Mouse (Mus musculus) forelimb bud, embryonic 11.5 days (tissue): Measurements from ENCODE around the gene Rcsd1.

Experiments used
- DNase-seq: peaks from one replicate; pipeline ENCODE4 v3.0.0-alpha.2; 2012; ENCODE audit warnings: low read depth, low spot score

Gene Rcsd1

GRCm38 (mm10) chr1:165709629-165710256 is at the start of gene Rcsd1:
Gene Rcsd1 (minus strand): TSS chr1:165709757.
- no peak for DNase-seq

- DNase-seq = no peak
Measured at GRCm38 (mm10) chr1:165755194-165755593, 45.6 kb upstream of the Rcsd1 start.

- no peak for DNase-seq
Measured at GRCm38 (mm10) chr1:165754205-165754604, 44.6 kb upstream of the Rcsd1 start.

GRCm38 (mm10) chr1:165751838-165752237 is 42.3 kb upstream of the Rcsd1 start:
- no peak for DNase-seq

GRCm38 (mm10) chr1:165751142-165751541 is 41.6 kb upstream of the Rcsd1 start:
- no peak for DNase-seq

- peak; percentile 30 for DNase-seq
Measured at GRCm38 (mm10) chr1:165748053-165748452, 38.5 kb upstream of the Rcsd1 start.

- DNase-seq = no peak
Measured at GRCm38 (mm10) chr1:165741989-165742388, 32.4 kb upstream of the Rcsd1 start.

- no peak for DNase-seq
Measured at GRCm38 (mm10) chr1:165738985-165739384, 29.4 kb upstream of the Rcsd1 start.

- DNase-seq = no peak
Measured at GRCm38 (mm10) chr1:165737867-165738266, 28.3 kb upstream of the Rcsd1 start.

- no peak for DNase-seq
Measured at GRCm38 (mm10) chr1:165737451-165737850, 27.9 kb upstream of the Rcsd1 start.

- peak; percentile 90 for DNase-seq
Measured at GRCm38 (mm10) chr1:165735826-165736818, 26.6 kb upstream of the Rcsd1 start.

- no peak for DNase-seq
Measured at GRCm38 (mm10) chr1:165734840-165735239, 25.3 kb upstream of the Rcsd1 start.

GRCm38 (mm10) chr1:165731553-165731952 is 22.0 kb upstream of the Rcsd1 start:
- DNase-seq = no peak

- DNase-seq = no peak
Measured at GRCm38 (mm10) chr1:165730129-165730528, 20.6 kb upstream of the Rcsd1 start.

- no peak for DNase-seq
Measured at GRCm38 (mm10) chr1:165728057-165728639, 18.6 kb upstream of the Rcsd1 start.

GRCm38 (mm10) chr1:165726986-165727385 is 17.4 kb upstream of the Rcsd1 start:
- DNase-seq = no peak

GRCm38 (mm10) chr1:165725039-165725644 is 15.6 kb upstream of the Rcsd1 start:
- DNase-seq = no peak

- DNase-seq = no peak
Measured at GRCm38 (mm10) chr1:165724219-165725033, 14.9 kb upstream of the Rcsd1 start.

GRCm38 (mm10) chr1:165722531-165723123 is 13.1 kb upstream of the Rcsd1 start:
- DNase-seq = no peak

- DNase-seq = no peak
Measured at GRCm38 (mm10) chr1:165718543-165719105, 9.1 kb upstream of the Rcsd1 start.
